Mouse (Mus musculus) bone marrow macrophage, adult 2 months (primary cell): ENCODE measurements around the gene Rab3il1.

ENCODE experiments used
- CTCF ChIP-seq: IDR thresholded peaks from 2 replicates; pipeline ENCODE4 v1.5.1; 2012; ENCODE audit warnings: low read depth, mild to moderate bottlenecking, low read length, moderate library complexity
- POLR2A ChIP-seq: IDR thresholded peaks from 2 replicates; pipeline ENCODE4 v1.6.1; 2012; ENCODE audit warnings: mild to moderate bottlenecking, low read depth, low read length, borderline replicate concordance

DNA sequence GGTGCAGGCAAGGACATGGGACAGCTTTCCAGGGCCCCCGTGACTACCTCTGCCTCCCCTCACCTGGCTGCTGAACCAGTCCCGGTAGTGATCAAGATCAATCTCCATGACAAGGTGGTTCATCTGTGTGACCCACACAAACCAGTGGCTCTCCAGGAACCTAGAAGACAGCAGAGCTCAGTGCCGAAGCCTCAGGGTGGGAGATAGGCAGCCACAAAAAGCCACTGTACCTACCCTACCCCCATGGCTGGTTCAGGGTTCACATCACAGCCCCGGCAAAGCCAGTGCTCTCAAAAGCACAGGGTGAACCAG lies 64.7 kb downstream of the Rab3il1 start:
- no peak for TF ChIP-seq POLR2A
- no peak for TF ChIP-seq CTCF
